Mouse (Mus musculus) stomach, postnatal 0 days (tissue): Measurements from ENCODE around the gene Tenm2.

ENCODE experiments used
- CTCF ChIP-seq: IDR thresholded peaks from 2 replicates; pipeline ENCODE4 v1.5.1; 2016; ENCODE audit warnings: antibody characterized with exemption, low read depth, mild to moderate bottlenecking, moderate library complexity
- EP300 ChIP-seq: optimal IDR thresholded peaks from 2 replicates; pipeline ENCODE3; 2016; ENCODE audit warnings: antibody characterized with exemption

DNA sequence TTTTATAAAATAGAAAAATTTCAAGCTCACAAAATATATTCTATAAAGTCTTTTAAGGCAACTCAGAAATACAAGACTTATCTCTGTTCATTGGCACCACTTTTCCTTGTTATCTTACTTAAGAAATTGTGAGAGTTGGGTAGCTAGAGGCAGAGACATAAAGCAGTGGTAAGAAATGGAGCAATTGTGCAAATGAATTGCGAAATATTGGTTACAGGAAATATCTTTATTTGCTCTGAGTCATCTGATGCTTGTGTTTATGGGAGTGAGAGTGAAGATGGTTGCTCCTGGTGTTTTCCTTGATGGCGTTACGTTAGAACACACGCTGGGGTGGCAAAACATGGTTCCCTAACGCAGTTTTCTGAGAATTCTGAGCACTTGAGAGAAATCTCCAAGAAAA, 156.4 kb downstream of the Tenm2 start:
- TF ChIP-seq CTCF (no peak), EP300 (no peak)
